Mouse (Mus musculus) embryonic facial prominence, embryonic 11.5 days (tissue): ENCODE measurements around the gene Phykpl. TPM values are rescaled to one million over a fixed set of nuclear protein-coding genes. Genes with fewer than 3 reads are reported as not detected.
"Not testable (repeated sequence)": the region's sequence is repeated elsewhere in the genome, so short reads cannot be mapped to it uniquely, and the experiment has no call there.

ENCODE experiments used
- ATAC-seq: fragments of 200-750 bp; cut with Nextera tagmentation; replicated peaks from 2 replicates; pipeline ENCODE4 v1.8.0; 2017; ENCODE audit warnings: low read depth; ENCODE audit not compliant: insufficient number of reproducible peaks, low FRiP score, low TSS enrichment
- DNase-seq: peaks from one replicate; pipeline ENCODE4 v3.0.0-alpha.2; 2015; ENCODE audit warnings: low spot score
- H3K27ac ChIP-seq: fragments of 300-500 bp; sonication (generic); replicated peaks from 2 replicates; pipeline ENCODE4 v1.5.1; 2014; ENCODE audit warnings: mild to moderate bottlenecking, low read depth, low read length, control low read depth
- H3K27me3 ChIP-seq: fragments of 300-500 bp; sonication (generic); 2 replicates; pipeline ENCODE4 v1.6.1; 2014; ENCODE audit warnings: mild to moderate bottlenecking, low read length, moderate library complexity, mixed read lengths; ENCODE audit not compliant: control insufficient read depth, insufficient read depth
- H3K36me3 ChIP-seq: fragments of 300-500 bp; sonication (generic); replicated peaks from 2 replicates; pipeline ENCODE4 v1.6.1; 2014; ENCODE audit warnings: low read depth, mild to moderate bottlenecking, low read length, moderate library complexity, mixed read lengths; ENCODE audit not compliant: control insufficient read depth, insufficient read depth
- H3K4me1 ChIP-seq: fragments of 300-500 bp; sonication (generic); 2 replicates; pipeline ENCODE4 v1.6.1; 2014; ENCODE audit warnings: low read length, mixed read lengths; ENCODE audit not compliant: control insufficient read depth, insufficient read depth
- H3K4me2 ChIP-seq: fragments of 300-500 bp; sonication (generic); 2 replicates; pipeline ENCODE4 v1.6.1; 2014; ENCODE audit warnings: low read depth, mild to moderate bottlenecking, control low read depth, low read length, moderate library complexity
- H3K4me3 ChIP-seq: fragments of 300-500 bp; sonication (generic); 2 replicates; pipeline ENCODE4 v1.5.1; 2014; ENCODE audit warnings: low read depth, low read length, control low read depth
- H3K9ac ChIP-seq: fragments of 300-500 bp; sonication (generic); replicated peaks from 2 replicates; pipeline ENCODE4 v1.6.1; 2014; ENCODE audit warnings: mild to moderate bottlenecking, control low read depth, low read length
- H3K9me3 ChIP-seq: fragments of 300-500 bp; sonication (generic); replicated peaks from 2 replicates; pipeline ENCODE4 v1.6.1; 2016; ENCODE audit warnings: mild to moderate bottlenecking, low read length, inconsistent platforms, mixed read lengths; ENCODE audit not compliant: control insufficient read depth
- WGBS: fragments of 180-500 bp; shearing (Covaris S2); extraction: QIAGEN DNeasy Blood & Tissue Kit; methylation state at CpG from one replicate; pipeline ENCODE4 v1.1.7; 2014; 5-methylcytosine and 5-hydroxymethylcytosine counted together
- polyA plus RNA-seq: library from polyadenylated mRNA; unstranded; fragments of >200 nt; fragmentation: Nextera tagmentation; extraction: Ambion mirVana; gene quantifications from 2 replicates; pipeline ENCODE4 v1.2.1, GENCODE M21; 2014

Gene Phykpl
- polyA plus RNA-seq, 1 experiment from 2014 or later: 8.7 TPM

DNA sequence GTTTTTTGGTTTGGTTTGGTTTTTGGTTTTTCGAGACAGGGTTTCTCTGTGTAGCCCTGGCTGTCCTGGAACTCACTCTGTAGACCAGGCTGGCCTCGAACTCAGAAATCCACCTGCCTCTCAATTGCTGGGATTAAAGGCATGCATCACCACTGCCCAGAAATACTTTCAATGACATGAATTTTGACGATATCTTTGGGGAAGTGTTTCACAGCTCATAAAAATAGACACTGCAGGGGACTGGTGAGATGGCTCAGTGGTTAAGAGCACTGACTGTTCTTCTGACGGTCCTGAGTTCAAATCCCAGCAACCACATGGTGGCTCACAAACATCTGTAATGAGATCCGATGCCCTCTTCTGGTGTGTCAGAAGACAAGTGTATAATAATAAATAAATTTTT lies 25.4 kb downstream of the Phykpl start:
- 80% methylated on average over 5 of the region's 5 CpGs for WGBS
- not testable (repeated sequence) for H3K9me3 ChIP-seq, DNase-seq, H3K27ac ChIP-seq, H3K4me1 ChIP-seq, H3K4me2 ChIP-seq, H3K36me3 ChIP-seq, H3K4me3 ChIP-seq, H3K9ac ChIP-seq, H3K27me3 ChIP-seq, ATAC-seq

DNA sequence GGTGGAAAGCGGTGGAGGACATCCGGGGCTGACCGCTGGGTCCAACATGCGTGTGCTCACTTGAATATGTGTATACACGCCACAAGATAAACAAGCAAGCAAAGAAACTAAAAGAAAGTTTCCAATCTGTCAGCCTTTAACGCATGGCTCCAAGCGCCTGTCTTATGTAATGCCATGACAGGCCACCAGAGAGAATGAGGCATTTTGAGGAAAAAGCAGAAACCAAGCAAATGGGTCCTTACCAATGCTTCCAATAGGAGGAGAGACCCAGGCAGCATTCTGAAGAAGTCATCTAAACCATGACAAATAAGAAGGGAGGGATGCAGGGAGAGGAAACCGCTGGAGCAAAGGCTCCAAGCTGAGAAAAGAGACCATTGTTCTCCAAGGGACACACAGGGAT lies 29.7 kb downstream of the Phykpl start:
- H3K4me2 ChIP-seq: no peak overlapping the region
- 73% methylated on average over 8 of the region's 8 CpGs for WGBS
- DNase-seq: no peak
- no peaks in the 10 kb centered on the region for H3K36me3 ChIP-seq
- H3K27ac ChIP-seq: no peak overlapping the region
- no peaks in the 10 kb centered on the region for H3K27me3 ChIP-seq
- ATAC-seq: no peak
- H3K4me1 ChIP-seq: no peaks in the 10 kb centered on the region
- H3K9ac ChIP-seq: no peak overlapping the region
- H3K4me3 ChIP-seq: no peak overlapping the region
- no peaks in the 10 kb centered on the region for H3K9me3 ChIP-seq

- Histone ChIP-seq H3K4me2 (peak overlapping the region; percentile 47), H3K27me3 (no peaks in the 10 kb centered on the region), H3K4me3 (peak overlapping the region; percentile 20; the same call in 1 of the 2 replicates), H3K27ac (no peak overlapping the region), H3K9me3 (no peaks in the 10 kb centered on the region), H3K4me1 (no peaks in the 10 kb centered on the region), H3K36me3 (no peaks in the 10 kb centered on the region), H3K9ac (peak overlapping the region; percentile 58)
- 42% methylated on average over 7 of the region's 7 CpGs for WGBS
- ATAC-seq: no peak
- DNase-seq: no peak
These were observed 30.6 kb downstream of the Phykpl start for GRCm38 (mm10) chr11:51615129-51615528.

DNA sequence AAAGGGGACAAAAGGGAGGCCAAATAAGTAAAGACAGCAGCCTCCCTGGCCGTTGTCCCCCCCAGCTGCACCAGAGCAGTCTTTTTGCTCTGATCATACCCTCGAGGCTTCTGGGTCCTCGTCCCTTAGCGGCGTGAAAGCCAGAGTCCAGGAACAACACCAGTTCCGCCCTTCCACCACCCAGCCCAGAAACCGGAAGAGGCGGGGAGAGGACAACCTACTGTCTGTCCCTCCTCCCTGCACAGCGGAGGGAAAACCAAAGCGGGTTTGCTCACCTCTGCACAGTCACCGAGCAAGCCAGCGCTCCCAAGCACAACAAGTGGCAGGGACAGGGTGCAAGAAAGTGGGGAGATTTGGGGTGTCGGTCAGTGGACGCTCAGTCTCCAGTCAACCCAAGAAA lies 31.0 kb downstream of the Phykpl start:
- DNase-seq: peak; percentile 81
- Histone ChIP-seq H3K9me3 (no peaks in the 10 kb centered on the region), H3K27me3 (no peaks in the 10 kb centered on the region), H3K36me3 (no peaks in the 10 kb centered on the region), H3K4me3 (peak overlapping the region; percentile 20), H3K9ac (peak overlapping the region; percentile 58), H3K4me2 (peak overlapping the region; percentile 47), H3K27ac (no peak overlapping the region), H3K4me1 (no peaks in the 10 kb centered on the region)
- ATAC-seq: no peak; the same call in 1 of the 2 replicates
- WGBS: 5% methylated on average over 14 of the region's 14 CpGs

- not testable (repeated sequence) for H3K4me2 ChIP-seq, H3K9ac ChIP-seq, ATAC-seq, H3K36me3 ChIP-seq, DNase-seq, H3K27me3 ChIP-seq, H3K9me3 ChIP-seq, H3K4me1 ChIP-seq, H3K27ac ChIP-seq, H3K4me3 ChIP-seq
- 92% methylated on average over 7 of the region's 7 CpGs for WGBS
These were observed 31.6 kb downstream of the Phykpl start for GRCm38 (mm10) chr11:51616113-51616512.

DNA sequence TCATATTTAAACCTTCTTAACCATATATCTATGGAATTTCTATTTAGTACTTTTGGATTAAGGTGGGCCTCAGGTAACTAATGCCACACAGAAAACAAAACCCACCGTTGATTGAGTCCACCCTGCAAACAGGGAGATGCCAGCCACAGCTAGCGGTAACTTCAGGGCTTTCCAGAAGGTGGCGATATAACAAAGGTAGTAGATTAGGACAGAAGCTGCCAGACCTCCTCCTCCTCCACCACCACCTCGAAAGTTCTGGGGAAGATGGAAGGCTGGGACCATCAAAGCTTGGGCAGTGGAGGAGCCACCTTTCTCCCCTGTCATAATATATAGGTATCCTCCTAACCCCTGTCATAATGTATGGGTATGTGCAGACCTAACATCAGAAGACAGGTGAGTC lies 33.1 kb downstream of the Phykpl start:
- H3K9me3 ChIP-seq: no peaks in the 10 kb centered on the region
- no peaks in the 10 kb centered on the region for H3K4me1 ChIP-seq
- H3K4me3 ChIP-seq: no peak overlapping the region
- no peak overlapping the region for H3K4me2 ChIP-seq
- H3K27ac ChIP-seq: no peak overlapping the region
- peak; percentile 82 for DNase-seq
- no peak overlapping the region for H3K9ac ChIP-seq
- ATAC-seq: no peak
- 8% methylated on average over 4 of the region's 4 CpGs for WGBS
- no peaks in the 10 kb centered on the region; the same call in 1 of the 2 replicates for H3K36me3 ChIP-seq
- no peaks in the 10 kb centered on the region for H3K27me3 ChIP-seq

GRCm38 (mm10) chr11:51618894-51619408 lies 34.4 kb downstream of the Phykpl start:
- peak overlapping the region; percentile 36 for H3K4me2 ChIP-seq
- DNase-seq (no peak), ATAC-seq (peak; percentile 40)
- peaks cover 4% of the 10 kb centered on the region for H3K36me3 ChIP-seq
- H3K9ac ChIP-seq: no peak overlapping the region
- no peaks in the 10 kb centered on the region for H3K9me3 ChIP-seq
- H3K27me3 ChIP-seq: no peaks in the 10 kb centered on the region
- 54% methylated on average over 8 of the region's 8 CpGs for WGBS
- no peaks in the 10 kb centered on the region for H3K4me1 ChIP-seq
- H3K4me3 ChIP-seq: peak overlapping the region; percentile 77
- no peak overlapping the region for H3K27ac ChIP-seq

DNA sequence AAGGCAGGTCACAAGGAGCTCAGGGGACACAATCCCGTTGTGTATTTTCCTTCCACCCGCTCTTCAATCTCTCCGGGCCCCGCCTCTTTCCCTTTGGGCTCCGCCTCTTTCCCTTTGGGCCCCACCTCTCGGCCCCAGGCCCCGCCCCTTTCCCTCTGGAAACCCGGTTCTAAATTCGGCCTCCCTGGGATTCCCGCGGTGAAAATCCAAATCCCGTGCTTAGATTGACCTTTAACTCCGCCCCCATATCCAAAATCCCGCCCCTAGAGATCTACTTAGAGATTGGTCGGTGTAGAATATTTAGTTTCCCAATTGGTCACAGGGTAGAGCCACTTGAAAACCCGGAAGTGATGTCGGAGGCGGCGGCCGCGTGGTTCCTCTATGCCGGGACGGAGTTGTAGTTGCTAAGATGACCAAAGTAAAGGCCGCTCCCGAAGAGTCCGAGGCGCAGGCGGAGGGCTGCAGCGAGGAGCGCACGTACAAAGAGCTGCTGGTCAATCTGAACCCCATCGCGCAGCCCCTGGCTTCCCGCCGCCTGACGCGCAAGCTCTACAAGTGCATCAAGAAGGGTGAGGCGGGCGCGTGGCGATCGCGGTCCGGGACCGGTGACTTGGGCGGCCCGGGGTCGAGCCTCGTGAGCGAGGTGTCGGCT lies 35.0 kb downstream of the Phykpl start, which contains the start of gene Nhp2:
Gene Nhp2 (plus strand): TSS at position 327 of the 652 bp plus-strand sequence.
- Histone ChIP-seq H3K9me3 (no peaks in the 10 kb centered on the region), H3K4me3 (peak within 1 kb of the TSS; percentile 77), H3K4me2 (peak within 1 kb of the TSS; percentile 62), H3K4me1 (no peaks in the 10 kb centered on the region), H3K9ac (peak within 1 kb of the TSS; percentile 75), H3K27ac (0 out of 2 replicates have a peak within 1 kb of the TSS, but pooled peaks have one; percentile 48), H3K36me3 (peaks cover 8% of the 10 kb centered on the region), H3K27me3 (no peaks in the 10 kb centered on the region)
- DNase-seq: peak; percentile 99
- peak; percentile 85 for ATAC-seq
- WGBS: under 1% methylated on average over 51 of the region's 51 CpGs
